Mouse (Mus musculus): Measurements from ENCODE around the gene Creg1. TPM values are rescaled to one million over a fixed set of nuclear protein-coding genes. Genes with fewer than 3 reads are reported as not detected.

Gene Creg1
- polyA plus RNA-seq, 1 experiment from 2014 or later, result 38.2 TPM

GRCm38 (mm10) chr1:165737867-165738266 lies 25.7 kb upstream of the Creg1 start:
- Histone ChIP-seq H3K27me3 (ENCODE audit: control insufficient read depth, insufficient read depth, low read length) (no peaks in the 10 kb centered on the region), H3K4me2 (replicated peaks; ENCODE audit: low read depth, low read length) (no peak overlapping the region), H3K4me1 (replicated peaks; ENCODE audit: control insufficient read depth, insufficient read depth, low read length) (no peaks in the 10 kb centered on the region), H3K9me3 (ENCODE audit: control insufficient read depth, low read length) (no peaks in the 10 kb centered on the region), H3K27ac (ENCODE audit: low read depth, low read length) (no peak overlapping the region), H3K4me3 (ENCODE audit: low read depth, low read length) (no peak overlapping the region), H3K9ac (ENCODE audit: low read depth, low read length) (no peak overlapping the region), H3K36me3 (ENCODE audit: control insufficient read depth, insufficient read depth, low read length) (no peaks in the 10 kb centered on the region)
- WGBS, result 77% methylated on average over 3 of the region's 3 CpGs
- ATAC-seq (ENCODE audit: low FRiP score) (no peak), DNase-seq (ENCODE audit: low spot score) (no peak)

DNA sequence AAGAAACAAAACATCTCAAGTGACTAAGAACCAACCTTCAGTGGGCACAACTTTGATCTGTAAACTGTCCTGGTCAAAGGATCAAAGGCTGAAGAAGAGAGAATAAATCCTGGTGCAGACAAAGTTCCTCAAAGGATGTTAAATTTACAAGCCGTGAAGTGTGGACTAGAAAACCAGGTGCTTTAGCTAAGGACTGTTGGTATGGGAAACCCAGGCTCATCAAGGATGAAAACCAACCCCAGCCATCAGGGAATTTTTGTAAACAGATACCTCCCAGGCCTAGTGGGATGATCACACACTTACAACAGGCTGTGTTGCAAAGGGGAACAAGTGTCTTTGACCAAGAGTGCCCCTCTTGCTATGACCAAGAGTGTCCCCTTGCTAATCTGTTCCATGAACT lies 24.6 kb upstream of the Creg1 start:
- no peaks in the 10 kb centered on the region for H3K36me3 ChIP-seq (ENCODE audit: control insufficient read depth, insufficient read depth, low read length)
- H3K27ac ChIP-seq (ENCODE audit: low read depth, low read length), result no peak overlapping the region
- H3K4me1 ChIP-seq (replicated peaks; ENCODE audit: control insufficient read depth, insufficient read depth, low read length), result no peaks in the 10 kb centered on the region
- DNase-seq (ENCODE audit: low spot score) (no peak), ATAC-seq (ENCODE audit: low FRiP score) (no peak)
- no peak overlapping the region for H3K4me3 ChIP-seq (ENCODE audit: low read depth, low read length)
- H3K27me3 ChIP-seq (ENCODE audit: control insufficient read depth, insufficient read depth, low read length), result no peaks in the 10 kb centered on the region
- no peak overlapping the region for H3K4me2 ChIP-seq (replicated peaks; ENCODE audit: low read depth, low read length)
- WGBS, result 72% methylated on average over 1 of the region's 1 CpGs
- no peaks in the 10 kb centered on the region for H3K9me3 ChIP-seq (ENCODE audit: control insufficient read depth, low read length)
- no peak overlapping the region for H3K9ac ChIP-seq (ENCODE audit: low read depth, low read length)

DNA sequence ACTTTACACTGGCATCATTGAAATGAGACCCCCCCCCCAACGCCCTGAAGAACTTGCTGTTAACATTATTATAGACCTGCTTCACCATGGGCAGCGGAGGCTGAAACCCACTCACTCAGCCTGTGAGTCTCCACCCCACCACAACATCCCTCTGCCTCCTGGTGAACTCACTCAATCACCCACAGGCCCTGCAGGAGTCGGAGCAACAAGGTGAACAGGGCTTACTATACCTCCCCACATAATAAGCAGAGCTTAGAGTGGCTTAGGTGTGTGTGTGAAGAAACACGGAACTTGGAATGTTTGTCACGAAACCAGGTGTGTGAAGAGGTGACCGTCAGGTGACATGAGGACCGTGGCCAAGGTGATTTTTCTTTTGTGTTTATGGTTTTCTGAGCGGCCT lies 21.6 kb upstream of the Creg1 start:
- Histone ChIP-seq H3K36me3 (ENCODE audit: control insufficient read depth, insufficient read depth, low read length) (no peaks in the 10 kb centered on the region), H3K4me1 (replicated peaks; ENCODE audit: control insufficient read depth, insufficient read depth, low read length) (no peaks in the 10 kb centered on the region), H3K4me2 (replicated peaks; ENCODE audit: low read depth, low read length) (no peak overlapping the region), H3K27me3 (ENCODE audit: control insufficient read depth, insufficient read depth, low read length) (no peaks in the 10 kb centered on the region), H3K4me3 (ENCODE audit: low read depth, low read length) (no peak overlapping the region), H3K9ac (ENCODE audit: low read depth, low read length) (no peak overlapping the region), H3K27ac (ENCODE audit: low read depth, low read length) (no peak overlapping the region), H3K9me3 (ENCODE audit: control insufficient read depth, low read length) (no peaks in the 10 kb centered on the region)
- WGBS, result 86% methylated on average over 8 of the region's 8 CpGs
- no peak for ATAC-seq (ENCODE audit: low FRiP score)
- no peak for DNase-seq (ENCODE audit: low spot score)

DNA sequence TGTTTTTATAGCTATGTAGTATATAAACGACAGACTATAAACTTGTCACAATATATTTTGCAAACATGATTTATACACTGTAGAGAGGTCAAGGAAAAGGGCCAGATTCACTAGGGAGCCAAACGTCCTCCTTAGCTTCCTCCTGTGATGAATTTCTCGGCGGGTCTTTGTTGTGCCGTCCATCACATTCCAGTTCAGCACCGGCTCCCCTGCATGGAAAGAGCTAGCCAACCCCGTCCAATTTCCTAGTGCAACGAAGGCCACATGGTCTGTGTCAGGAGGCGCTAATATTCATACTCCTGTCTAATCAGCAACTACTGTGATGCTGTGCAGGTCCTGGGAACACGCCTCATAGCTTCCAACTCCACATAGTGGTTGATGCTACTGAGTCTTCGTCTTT lies 15.5 kb upstream of the Creg1 start:
- no peak overlapping the region for H3K4me3 ChIP-seq (ENCODE audit: low read depth, low read length)
- H3K27ac ChIP-seq (ENCODE audit: low read depth, low read length), result no peak overlapping the region
- no peak for ATAC-seq (ENCODE audit: low FRiP score)
- H3K36me3 ChIP-seq (ENCODE audit: control insufficient read depth, insufficient read depth, low read length), result no peaks in the 10 kb centered on the region
- no peaks in the 10 kb centered on the region for H3K27me3 ChIP-seq (ENCODE audit: control insufficient read depth, insufficient read depth, low read length)
- H3K4me1 ChIP-seq (replicated peaks; ENCODE audit: control insufficient read depth, insufficient read depth, low read length), result no peaks in the 10 kb centered on the region
- H3K9ac ChIP-seq (ENCODE audit: low read depth, low read length), result no peak overlapping the region
- no peak for DNase-seq (ENCODE audit: low spot score)
- WGBS, result 45% methylated on average over 11 of the region's 11 CpGs
- H3K4me2 ChIP-seq (replicated peaks; ENCODE audit: low read depth, low read length), result no peak overlapping the region
- no peaks in the 10 kb centered on the region for H3K9me3 ChIP-seq (ENCODE audit: control insufficient read depth, low read length)

GRCm38 (mm10) chr1:165751142-165751541 lies 12.4 kb upstream of the Creg1 start:
- H3K9ac ChIP-seq (ENCODE audit: low read depth, low read length), result no peak overlapping the region
- H3K27ac ChIP-seq (ENCODE audit: low read depth, low read length), result no peak overlapping the region
- DNase-seq (ENCODE audit: low spot score) (no peak), ATAC-seq (ENCODE audit: low FRiP score) (no peak)
- no peak overlapping the region for H3K4me2 ChIP-seq (replicated peaks; ENCODE audit: low read depth, low read length)
- H3K27me3 ChIP-seq (ENCODE audit: control insufficient read depth, insufficient read depth, low read length), result no peaks in the 10 kb centered on the region
- no peaks in the 10 kb centered on the region for H3K36me3 ChIP-seq (ENCODE audit: control insufficient read depth, insufficient read depth, low read length)
- no peak overlapping the region for H3K4me3 ChIP-seq (ENCODE audit: low read depth, low read length)
- H3K4me1 ChIP-seq (replicated peaks; ENCODE audit: control insufficient read depth, insufficient read depth, low read length), result no peaks in the 10 kb centered on the region
- H3K9me3 ChIP-seq (ENCODE audit: control insufficient read depth, low read length), result no peaks in the 10 kb centered on the region

DNA sequence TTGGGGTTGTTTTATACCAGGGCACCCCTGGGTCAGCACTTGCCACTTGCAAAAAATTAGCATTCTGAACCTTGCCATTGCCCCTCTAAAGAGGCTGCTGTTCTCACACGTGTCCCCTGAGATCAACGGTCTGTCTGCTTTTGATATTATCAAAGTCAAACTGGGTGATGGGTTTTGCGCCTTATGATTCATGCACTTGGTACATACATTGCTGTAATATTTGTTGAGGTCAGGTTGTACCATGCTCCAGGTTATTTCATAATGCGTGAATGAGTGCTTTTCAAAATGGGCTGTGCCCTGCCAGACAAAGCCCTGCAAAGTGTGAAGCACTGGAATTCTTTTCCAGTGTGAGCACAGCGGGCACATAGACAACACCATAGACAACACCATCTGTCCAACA lies 11.7 kb upstream of the Creg1 start:
- no peak overlapping the region for H3K4me3 ChIP-seq (ENCODE audit: low read depth, low read length)
- no peak for ATAC-seq (ENCODE audit: low FRiP score)
- 80% methylated on average over 5 of the region's 5 CpGs for WGBS
- no peak for DNase-seq (ENCODE audit: low spot score)
- no peak overlapping the region for H3K9ac ChIP-seq (ENCODE audit: low read depth, low read length)
- no peaks in the 10 kb centered on the region for H3K9me3 ChIP-seq (ENCODE audit: control insufficient read depth, low read length)
- H3K36me3 ChIP-seq (ENCODE audit: control insufficient read depth, insufficient read depth, low read length), result no peaks in the 10 kb centered on the region
- no peak overlapping the region for H3K4me2 ChIP-seq (replicated peaks; ENCODE audit: low read depth, low read length)
- H3K4me1 ChIP-seq (replicated peaks; ENCODE audit: control insufficient read depth, insufficient read depth, low read length), result no peaks in the 10 kb centered on the region
- no peak overlapping the region for H3K27ac ChIP-seq (ENCODE audit: low read depth, low read length)
- no peaks in the 10 kb centered on the region for H3K27me3 ChIP-seq (ENCODE audit: control insufficient read depth, insufficient read depth, low read length)

DNA sequence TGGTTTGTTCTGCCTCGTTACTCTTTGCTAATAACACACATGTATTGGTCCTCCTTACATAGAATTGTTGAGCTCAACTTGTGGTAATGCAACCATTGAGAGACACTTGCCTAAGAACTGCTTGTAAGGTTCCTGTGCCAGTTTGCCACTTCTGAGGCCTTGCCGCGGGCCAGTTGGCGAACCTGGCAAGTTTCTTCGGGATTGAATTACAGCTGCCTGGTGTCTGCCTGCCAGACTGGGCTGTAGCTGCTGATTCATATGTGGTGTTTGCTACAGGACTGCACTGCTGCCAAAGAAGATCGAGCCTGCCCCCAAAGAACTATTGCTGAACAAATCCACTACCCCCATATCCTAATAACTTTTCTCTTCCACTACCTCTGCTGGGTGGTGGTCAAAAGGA lies 9.3 kb upstream of the Creg1 start:
- Histone ChIP-seq H3K9me3 (ENCODE audit: control insufficient read depth, low read length) (no peaks in the 10 kb centered on the region), H3K4me2 (replicated peaks; ENCODE audit: low read depth, low read length) (no peak overlapping the region), H3K27me3 (ENCODE audit: control insufficient read depth, insufficient read depth, low read length) (no peaks in the 10 kb centered on the region), H3K27ac (ENCODE audit: low read depth, low read length) (no peak overlapping the region), H3K4me3 (ENCODE audit: low read depth, low read length) (no peak overlapping the region), H3K36me3 (ENCODE audit: control insufficient read depth, insufficient read depth, low read length) (no peaks in the 10 kb centered on the region), H3K9ac (ENCODE audit: low read depth, low read length) (no peak overlapping the region), H3K4me1 (replicated peaks; ENCODE audit: control insufficient read depth, insufficient read depth, low read length) (no peaks in the 10 kb centered on the region)
- ATAC-seq (ENCODE audit: low FRiP score) (no peak), DNase-seq (ENCODE audit: low spot score) (no peak)
- WGBS, result 91% methylated on average over 6 of the region's 6 CpGs

GRCm38 (mm10) chr1:165755194-165755593 lies 8.4 kb upstream of the Creg1 start:
- H3K4me3 ChIP-seq (ENCODE audit: low read depth, low read length), result no peak overlapping the region
- 77% methylated on average over 4 of the region's 4 CpGs for WGBS
- no peak for ATAC-seq (ENCODE audit: low FRiP score)
- no peak overlapping the region for H3K27ac ChIP-seq (ENCODE audit: low read depth, low read length)
- no peaks in the 10 kb centered on the region for H3K36me3 ChIP-seq (ENCODE audit: control insufficient read depth, insufficient read depth, low read length)
- H3K9me3 ChIP-seq (ENCODE audit: control insufficient read depth, low read length), result no peaks in the 10 kb centered on the region
- no peak overlapping the region for H3K9ac ChIP-seq (ENCODE audit: low read depth, low read length)
- no peaks in the 10 kb centered on the region for H3K27me3 ChIP-seq (ENCODE audit: control insufficient read depth, insufficient read depth, low read length)
- no peak overlapping the region for H3K4me2 ChIP-seq (replicated peaks; ENCODE audit: low read depth, low read length)
- DNase-seq (ENCODE audit: low spot score), result no peak
- no peaks in the 10 kb centered on the region for H3K4me1 ChIP-seq (replicated peaks; ENCODE audit: control insufficient read depth, insufficient read depth, low read length)

DNA sequence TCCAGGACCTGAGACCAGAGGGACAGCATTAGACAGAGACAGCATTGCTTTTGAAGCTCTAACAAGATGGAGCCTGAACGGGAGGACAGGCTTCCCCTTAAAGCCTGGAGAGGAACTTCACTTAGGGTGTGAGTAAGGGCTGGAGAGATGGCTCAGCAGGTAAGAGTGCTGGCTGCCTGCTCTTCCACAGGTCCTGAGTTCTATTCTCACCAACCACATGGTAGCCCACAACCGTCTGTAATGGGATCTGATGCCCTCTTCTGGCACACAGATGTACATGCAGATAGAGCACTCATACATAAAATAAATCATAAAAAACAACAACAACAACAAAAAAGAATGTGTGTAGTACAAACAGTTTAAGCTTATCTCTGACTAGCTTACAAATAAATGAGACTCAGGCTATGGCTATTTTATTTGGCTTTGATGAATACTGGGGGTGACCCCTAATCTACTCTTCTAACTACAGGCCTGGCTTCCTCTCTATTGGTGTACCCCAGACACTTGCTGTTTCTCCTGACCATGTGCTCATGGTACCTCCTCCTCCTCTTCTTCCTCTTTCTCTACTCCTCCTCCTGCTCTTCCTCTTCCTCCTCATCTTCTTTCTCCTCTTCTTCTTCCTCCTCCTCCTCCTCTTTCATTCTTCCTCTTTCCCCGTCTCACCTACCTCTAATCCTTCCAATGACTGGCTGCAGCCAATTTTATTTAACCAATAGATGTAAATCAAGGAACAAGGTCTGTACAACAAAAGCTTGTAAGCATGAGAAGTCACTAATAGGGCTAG lies 1.8 kb upstream of the Creg1 start:
- no peaks in the 10 kb centered on the region for H3K36me3 ChIP-seq (ENCODE audit: control insufficient read depth, insufficient read depth, low read length)
- H3K9ac ChIP-seq (ENCODE audit: low read depth, low read length), result no peak overlapping the region
- ATAC-seq (ENCODE audit: low FRiP score) (no peak), DNase-seq (ENCODE audit: low spot score) (no peak)
- H3K4me2 ChIP-seq (replicated peaks; ENCODE audit: low read depth, low read length), result no peak overlapping the region
- 92% methylated on average over 3 of the region's 3 CpGs for WGBS
- no peak overlapping the region for H3K27ac ChIP-seq (ENCODE audit: low read depth, low read length)
- H3K27me3 ChIP-seq (ENCODE audit: control insufficient read depth, insufficient read depth, low read length), result peaks cover 3% of the 10 kb centered on the region; the same call in 1 of the 2 replicates
- H3K4me1 ChIP-seq (replicated peaks; ENCODE audit: control insufficient read depth, insufficient read depth, low read length), result no peaks in the 10 kb centered on the region
- H3K9me3 ChIP-seq (ENCODE audit: control insufficient read depth, low read length), result no peaks in the 10 kb centered on the region
- no peak overlapping the region for H3K4me3 ChIP-seq (ENCODE audit: low read depth, low read length)
